ENCODE assay signal across 16 mouse cellular contexts in genomic region chr8:46597411-46597810, GRCm38 (mm10).
"Had no signal": no experiment of that assay in that cellular context is flagged by ENCODE, and none has a peak within 500 bp of the region (broad histone marks: within the 10 kb centered on the region; RNA-seq: fewer than 3 reads in every experiment).

No protein-coding gene starts in this region.

- H3K36me3 ChIP-seq: midbrain, embryonic 15.5 days; neural tube, embryonic 12.5 days had no signal

- H3K9me3 ChIP-seq: limb, embryonic 15.5 days; lung, embryonic 15.5 days; megakaryocyte, embryonic 14.5 days; midbrain, embryonic 15.5 days; neural tube, embryonic 12.5 days; stomach, embryonic 15.5 days had no signal

- H3K4me1 ChIP-seq: midbrain, embryonic 15.5 days; neural tube, embryonic 12.5 days; stomach, embryonic 15.5 days had no signal

- H3K4me3 ChIP-seq: limb, embryonic 15.5 days; lung, embryonic 15.5 days; megakaryocyte, embryonic 14.5 days; midbrain, embryonic 15.5 days; neural tube, embryonic 12.5 days; stomach, embryonic 15.5 days had no signal

- ATAC-seq: midbrain, embryonic 15.5 days had no signal

- DNase-seq: kidney, postnatal 36 days; layer of hippocampus, adult 9-11 months; layer of hippocampus, postnatal 36 days; lung, postnatal 14 days; spleen, adult 18-20 months; thymus, adult 2 months; thymus, postnatal 25 days had no signal

- H3K27ac ChIP-seq: kidney, postnatal 0 days; limb, embryonic 15.5 days; lung, embryonic 15.5 days; macrophage; midbrain, embryonic 15.5 days; neural tube, embryonic 12.5 days; stomach, embryonic 15.5 days had no signal

- H3K9ac ChIP-seq: limb, embryonic 15.5 days; lung, embryonic 15.5 days; midbrain, embryonic 15.5 days; neural tube, embryonic 12.5 days; stomach, embryonic 15.5 days had no signal

- H3K4me2 ChIP-seq: limb, embryonic 15.5 days; lung, embryonic 15.5 days; midbrain, embryonic 11.5 days; midbrain, embryonic 15.5 days; neural tube, embryonic 12.5 days; stomach, embryonic 15.5 days had no signal

- H3K27me3 ChIP-seq: limb, embryonic 15.5 days; lung, embryonic 15.5 days; megakaryocyte, embryonic 14.5 days; midbrain, embryonic 15.5 days; neural tube, embryonic 12.5 days; stomach, embryonic 15.5 days had no signal
